Comparison of ENCODE assay signal across 8 mouse cellular contexts in the genomic region with DNA sequence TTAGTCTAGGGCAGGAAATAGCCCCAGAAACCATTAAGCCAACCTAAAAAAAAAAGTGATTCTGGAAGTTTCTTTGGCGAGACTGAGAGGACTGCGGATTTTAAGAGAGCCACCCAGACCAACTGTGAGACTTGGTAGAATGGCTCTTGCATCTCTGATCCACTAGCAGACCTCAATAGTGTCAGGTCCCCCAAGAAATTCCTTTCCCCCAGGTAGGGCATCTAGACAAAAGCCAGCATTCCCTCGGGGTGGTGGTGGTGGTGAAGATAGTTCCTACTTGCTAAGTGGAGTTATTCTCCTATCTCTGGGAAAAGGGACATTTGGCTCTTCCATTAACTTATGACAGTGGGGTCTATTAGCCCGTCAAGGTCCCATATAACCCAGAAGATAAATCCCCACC. TPM values are rescaled to one million over a fixed set of nuclear protein-coding genes. Genes with fewer than 3 reads are reported as not detected.
DNase-seq lines count a peak whose midpoint lies in the region; ATAC-seq lines count a peak whose summit lies in the region.

No protein-coding gene starts in this region.

- H3K9me3 ChIP-seq in heart, embryonic 10.5 days = no peaks in the 10 kb centered on the region
- H3K9me3 ChIP-seq in forebrain, embryonic 15.5 days = no peaks in the 10 kb centered on the region
- H3K9me3 ChIP-seq in liver, embryonic 15.5 days (replicated peaks) = no peaks in the 10 kb centered on the region

- H3K27me3 ChIP-seq in heart, embryonic 10.5 days (ENCODE audit: insufficient read depth, poor library complexity, severe bottlenecking) = no peaks in the 10 kb centered on the region
- no peaks in the 10 kb centered on the region for H3K27me3 ChIP-seq in forebrain, embryonic 15.5 days
- H3K27me3 ChIP-seq in liver, embryonic 15.5 days = no peaks in the 10 kb centered on the region

- WGBS in heart, embryonic 10.5 days = 34% methylated on average over 4 of the region's 4 CpGs
- WGBS in forebrain, embryonic 15.5 days = 36% methylated on average over 4 of the region's 4 CpGs
- 25% methylated on average over 4 of the region's 4 CpGs for WGBS in liver, embryonic 15.5 days (ENCODE audit: insufficient replicate concordance)

- ATAC-seq in forebrain, embryonic 15.5 days (replicated peaks) = no peak; the same call in 1 of the 2 replicates
- ATAC-seq in liver, embryonic 15.5 days (ENCODE audit: insufficient read depth) = no peak
- ATAC-seq in megakaryocyte-erythroid progenitor cell, adult 5-6 weeks (replicated peaks; ENCODE audit: low FRiP score, low TSS enrichment, poor library complexity, severe bottlenecking) = no peak

- peaks cover 24% of the 10 kb centered on the region; the same call in 1 of the 2 replicates for H3K4me1 ChIP-seq in heart, embryonic 10.5 days
- H3K4me1 ChIP-seq in forebrain, embryonic 15.5 days = peaks cover 21% of the 10 kb centered on the region
- H3K4me1 ChIP-seq in liver, embryonic 15.5 days (replicated peaks) = peaks cover 48% of the 10 kb centered on the region

- no peaks in the 10 kb centered on the region for H3K36me3 ChIP-seq in heart, embryonic 10.5 days
- H3K36me3 ChIP-seq in forebrain, embryonic 15.5 days = no peaks in the 10 kb centered on the region
- no peaks in the 10 kb centered on the region for H3K36me3 ChIP-seq in liver, embryonic 15.5 days (replicated peaks)

- peak overlapping the region; percentile 100 for H3K4me3 ChIP-seq in heart, embryonic 10.5 days
- H3K4me3 ChIP-seq in forebrain, embryonic 15.5 days = peak overlapping the region; percentile 62
- peak overlapping the region; percentile 99 for H3K4me3 ChIP-seq in liver, embryonic 15.5 days (replicated peaks)

- H3K9ac ChIP-seq in forebrain, embryonic 15.5 days (replicated peaks) = peak overlapping the region; percentile 66
- peak overlapping the region; percentile 81 for H3K9ac ChIP-seq in liver, embryonic 15.5 days

- peak overlapping the region; percentile 71 for H3K4me2 ChIP-seq in forebrain, embryonic 15.5 days (replicated peaks)
- peak overlapping the region; percentile 97 for H3K4me2 ChIP-seq in liver, embryonic 15.5 days

- DNase-seq in heart, embryonic 10.5 days (ENCODE audit: low spot score) = peak; percentile 74
- DNase-seq in heart, postnatal 25 days (ENCODE audit: low spot score) = no peak
- DNase-seq in CD4-positive helper T cell, adult 2 months (ENCODE audit: low read depth, low spot score) = peak; percentile 24
- DNase-seq in ovary, postnatal 14 days (ENCODE audit: low spot score) = no peak
- DNase-seq in spleen, postnatal 10 days (ENCODE audit: low spot score in 2 of 2) = no peak

- H3K27ac ChIP-seq in heart, embryonic 10.5 days = peak overlapping the region; percentile 97
- H3K27ac ChIP-seq in forebrain, embryonic 15.5 days (replicated peaks) = peak overlapping the region; percentile 82; the same call in 1 of the 2 replicates
- H3K27ac ChIP-seq in liver, embryonic 15.5 days (replicated peaks) = peak overlapping the region; percentile 83

- intact Hi-C loops in heart, postnatal 25 days (cut with DNase I) = loop anchor here (5.0 kb wide), 1 partner anchor 70 kb away; no protein-coding TSS in a partner anchor

RNA-seq across cellular contexts. Expression of a gene that starts 0.8 kb away (rescaled TPM):
- 38.0 and 44.3 TPM in 2 replicates for polyA plus RNA-seq in heart, embryonic 10.5 days (2016; fragmentation: Nextera tagmentation; extraction: Ambion mirVana)
- 10 to 100 TPM; 28.8 to 33.1 TPM for total RNA-seq in heart, postnatal 25 days (2021)
- polyA plus RNA-seq in forebrain, embryonic 15.5 days (2015; fragmentation: Nextera tagmentation; extraction: Ambion mirVana) = 17.9 and 19.0 TPM in 2 replicates
- polyA plus RNA-seq in liver, embryonic 15.5 days (2015; fragmentation: Nextera tagmentation; extraction: Ambion mirVana) = 29.7 and 32.4 TPM in 2 replicates
- 21.3 and 26.6 TPM in 2 replicates for total RNA-seq in megakaryocyte-erythroid progenitor cell, adult 5-6 weeks (2014; fragmentation: Nextera tagmentation)
- total RNA-seq in megakaryocyte-erythroid progenitor cell, adult 5-6 weeks (2017) = 53.3 and 67.5 TPM in 2 replicates

RNA-seq across cellular contexts. Expression of a gene that starts 11.7 kb away (rescaled TPM):
- polyA plus RNA-seq in heart, embryonic 10.5 days (2016; fragmentation: Nextera tagmentation; extraction: Ambion mirVana) = 8.8 and 15.3 TPM in 2 replicates
- 1 to 10 TPM; 2.2 to 2.3 TPM for total RNA-seq in heart, postnatal 25 days (2021)
- 40.8 and 41.4 TPM in 2 replicates for polyA plus RNA-seq in forebrain, embryonic 15.5 days (2015; fragmentation: Nextera tagmentation; extraction: Ambion mirVana)
- 1.6 and 1.9 TPM in 2 replicates for polyA plus RNA-seq in liver, embryonic 15.5 days (2015; fragmentation: Nextera tagmentation; extraction: Ambion mirVana)
- total RNA-seq in megakaryocyte-erythroid progenitor cell, adult 5-6 weeks (2014; fragmentation: Nextera tagmentation) = 3.8 and 5.6 TPM in 2 replicates
- total RNA-seq in megakaryocyte-erythroid progenitor cell, adult 5-6 weeks (2017) = 0.76 and 2.8 TPM in 2 replicates

Comparison
In these comparisons a context has a peak if more than half of its experiments do, and no peak if none do; other contexts are left out.
1. DNase-seq: peak in heart, embryonic 10.5 days (single experiment) and CD4-positive helper T cell, adult 2 months (single experiment); none in heart, postnatal 25 days (single experiment), ovary, postnatal 14 days (single experiment) and spleen, postnatal 10 days (0 of 2).
2. Peak in every context shown above with its lines, with median percentiles within 50 percentile points of each other: H3K27ac ChIP-seq and H3K4me3 ChIP-seq.